ENCODE assay signal across 18 mouse cellular contexts in the genomic region with DNA sequence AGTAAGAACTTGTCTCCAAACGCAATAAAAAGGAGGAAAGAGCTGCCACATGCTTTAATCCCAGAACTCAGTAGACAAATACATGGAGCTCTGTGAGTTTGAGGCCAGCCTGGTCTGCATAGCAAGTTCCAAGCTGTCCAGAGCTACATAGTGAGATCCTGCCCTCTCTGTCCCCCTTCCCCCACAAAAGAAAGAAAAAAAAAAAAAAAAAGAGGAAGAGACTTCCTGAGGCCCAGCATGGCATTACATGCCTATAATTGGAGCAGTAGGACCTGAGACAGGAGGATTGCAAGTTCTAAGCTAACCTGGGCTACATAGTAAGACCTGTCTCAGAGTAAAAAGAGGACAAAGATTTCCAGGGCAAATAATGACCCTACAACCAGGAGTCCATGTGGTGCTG. TPM values are rescaled to one million over a fixed set of nuclear protein-coding genes. Genes with fewer than 3 reads are reported as not detected.
"Had no signal": no experiment of that assay in that cellular context is flagged by ENCODE, and none has a peak within 500 bp of the region (broad histone marks: within the 10 kb centered on the region; RNA-seq: fewer than 3 reads in every experiment).

No protein-coding gene starts in this region.

- H3K27me3 ChIP-seq: neural tube, embryonic 15.5 days; stomach, embryonic 15.5 days had no signal

- DNase-seq: retina, postnatal 1 day; right cerebral cortex, adult 18-20 months; right cerebral cortex, postnatal 14 days; right cerebral cortex, postnatal 25 days; right cerebral cortex, postnatal 4 days; spleen, adult 18-20 months; thymus, adult 18-20 months; thymus, adult 2 months; thymus, postnatal 14 days; thymus, postnatal 25 days; thymus, postnatal 36 days; thymus, postnatal 4 days had no signal

- H3K4me1 ChIP-seq: neural tube, embryonic 15.5 days; stomach, embryonic 15.5 days had no signal

- H3K4me2 ChIP-seq: neural tube, embryonic 15.5 days; stomach, embryonic 15.5 days had no signal

- H3K4me3 ChIP-seq: neural tube, embryonic 15.5 days; stomach, embryonic 15.5 days had no signal

- H3K9me3 ChIP-seq: neural tube, embryonic 15.5 days; stomach, embryonic 15.5 days had no signal

- H3K27ac ChIP-seq: neural tube, embryonic 15.5 days; stomach, embryonic 15.5 days; stomach, postnatal 0 days had no signal

- H3K9ac ChIP-seq: neural tube, embryonic 15.5 days; stomach, embryonic 15.5 days had no signal

RNA-seq across cellular contexts. Expression of a gene that starts 56.9 kb away (rescaled TPM):
- total RNA-seq: neutrophil, adult 5-6 weeks had no signal
- polyA plus RNA-seq: neural tube, embryonic 14.5 days; neural tube, embryonic 15.5 days; stomach, embryonic 14.5 days had no signal
